Mouse (Mus musculus) cerebellum, postnatal 36 days (tissue): ENCODE measurements around the gene C1rl.
"Not testable (repeated sequence)": the region's sequence is repeated elsewhere in the genome, so short reads cannot be mapped to it uniquely, and the experiment has no call there.

Experiments
- DNase-seq, 2 experiments: peaks; one replicate each; pipeline ENCODE4 v3.0.0; 2021 to 2022; ENCODE audit warnings: mixed read lengths in 2 of 2

Gene C1rl

GRCm38 (mm10) chr6:124474621-124475020, 18.3 kb upstream of the C1rl start:
- no peak for DNase-seq

DNA sequence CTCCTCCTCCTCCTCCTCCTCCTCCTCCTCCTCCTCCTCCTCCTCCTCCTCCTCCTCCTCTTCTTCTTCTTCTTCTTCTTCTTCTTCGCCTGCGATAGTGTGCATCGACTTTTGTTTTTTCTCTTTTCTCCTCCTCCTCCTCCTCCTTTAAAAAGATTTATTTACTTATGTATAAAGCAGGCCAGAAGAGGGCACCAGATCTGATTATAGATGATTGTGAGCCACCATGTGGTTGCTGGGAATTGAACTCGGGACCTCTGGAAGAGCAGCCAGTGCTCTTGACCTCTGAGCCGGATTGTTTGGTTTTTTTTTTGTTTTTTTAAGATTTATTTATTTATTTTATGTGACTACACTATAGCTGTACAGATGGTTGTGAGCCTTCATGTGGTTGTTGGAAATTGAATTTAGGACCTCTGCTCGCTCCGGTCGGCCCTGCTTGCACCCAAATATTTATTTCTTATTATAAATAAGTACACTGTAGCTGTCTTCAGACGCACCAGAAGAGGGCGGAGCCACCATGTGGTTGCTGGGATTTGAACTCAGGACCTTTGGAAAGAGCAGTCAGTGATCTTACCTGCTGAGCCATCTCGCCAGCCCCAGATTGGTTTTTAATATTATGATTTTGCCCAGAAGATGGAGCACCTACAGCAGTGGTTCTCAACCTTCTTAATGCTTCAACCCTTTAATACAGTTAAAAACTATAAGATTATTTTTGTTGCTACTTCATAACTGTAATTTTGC, 17.4 kb upstream of the C1rl start:
- not testable (repeated sequence) for DNase-seq

GRCm38 (mm10) chr6:124476216-124476615, 16.7 kb upstream of the C1rl start:
- no peak for DNase-seq

DNA sequence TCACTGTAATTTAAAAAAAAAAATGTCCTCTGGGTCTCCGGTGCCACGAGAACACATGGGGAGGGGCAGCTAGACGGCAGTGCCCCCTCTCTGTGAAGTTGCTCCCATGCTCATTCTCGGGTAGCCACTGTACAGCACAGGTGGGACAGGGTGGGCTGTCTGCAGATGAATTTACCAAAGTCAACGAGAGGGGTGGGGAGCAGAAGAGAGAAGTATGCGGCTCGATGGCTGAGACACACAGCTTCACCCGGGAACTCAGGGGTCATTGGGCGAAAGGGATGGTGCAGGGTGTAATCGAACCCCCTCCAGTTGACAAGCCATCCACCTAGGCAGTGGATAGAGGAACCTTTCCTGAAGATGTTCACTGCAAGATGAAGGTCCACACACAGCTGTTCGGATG, 16.1 kb upstream of the C1rl start:
- DNase-seq = no peak

- no peak for DNase-seq
Measured at GRCm38 (mm10) chr6:124477221-124477655, 15.7 kb upstream of the C1rl start.

GRCm38 (mm10) chr6:124477922-124478651, 14.8 kb upstream of the C1rl start:
- no peak for DNase-seq

DNA sequence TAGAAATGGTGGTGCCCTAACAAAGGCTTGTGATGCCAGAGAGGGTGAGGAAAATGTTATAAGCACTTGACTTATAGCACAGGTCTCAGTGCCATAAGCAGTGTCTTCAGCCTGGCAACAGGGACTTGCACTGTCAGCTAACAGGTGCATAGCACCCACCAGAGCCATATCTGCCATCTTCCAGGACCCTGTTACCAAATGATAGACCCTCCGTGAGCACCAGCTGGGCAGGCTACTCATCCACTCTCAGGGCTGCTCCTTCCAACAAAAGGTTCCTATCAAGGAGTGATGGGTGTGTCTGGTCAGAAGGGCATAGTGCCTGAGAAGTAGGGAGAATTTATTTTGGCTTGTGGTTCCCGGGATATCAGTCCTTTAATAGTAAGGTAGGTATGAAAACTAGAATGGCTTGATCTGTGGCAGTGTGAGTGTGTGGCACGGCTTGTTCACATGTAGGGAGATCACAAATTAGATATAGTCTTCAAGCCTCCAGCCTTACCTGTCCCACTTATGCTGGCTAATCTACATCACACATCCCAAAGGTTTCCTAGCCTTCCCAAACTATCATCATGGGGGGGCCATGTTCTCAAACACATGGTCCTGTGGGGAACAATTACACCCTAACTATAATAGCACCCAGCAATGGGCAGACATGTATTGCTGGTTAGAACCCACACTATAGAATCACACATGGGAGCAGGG, 13.9 kb upstream of the C1rl start:
- no peak for DNase-seq

DNA sequence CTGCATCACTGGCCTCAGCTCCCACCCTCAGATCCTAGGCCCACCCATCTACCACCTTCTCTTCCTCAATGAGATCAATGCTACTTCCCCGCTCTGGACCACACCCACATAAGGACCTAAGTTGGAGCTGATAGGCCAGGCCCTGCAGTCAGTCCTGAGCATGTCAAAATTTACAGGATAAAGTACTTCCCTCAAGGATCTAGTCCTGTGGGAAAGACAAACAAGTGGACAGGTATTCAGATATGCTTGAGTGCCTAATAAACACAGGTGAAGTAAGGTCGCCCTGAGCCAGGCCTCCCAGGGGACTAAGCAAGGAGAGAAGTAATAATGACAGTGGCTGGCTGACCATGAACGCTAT, 13.4 kb upstream of the C1rl start:
- DNase-seq = no peak

DNA sequence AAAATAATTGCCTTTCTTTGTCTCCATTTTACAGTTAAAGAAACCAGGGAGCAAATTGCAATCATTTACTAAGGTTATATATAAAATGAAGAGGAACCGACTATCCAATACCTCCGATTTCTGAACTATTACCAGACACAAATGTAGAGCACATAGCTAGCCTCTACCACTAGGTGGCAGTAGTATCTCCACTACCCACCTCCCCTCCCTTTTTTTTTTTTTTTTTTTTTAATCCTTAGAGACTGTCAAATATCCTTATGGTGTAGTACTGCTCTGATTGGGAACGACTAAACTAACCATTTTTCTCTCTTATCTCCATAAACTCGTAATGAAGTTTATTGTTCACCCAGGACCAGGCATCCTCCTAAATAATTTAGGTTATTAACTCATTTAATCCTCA, 12.6 kb upstream of the C1rl start:
- peak in 1 of 2 experiments; percentile 38 for DNase-seq

GRCm38 (mm10) chr6:124481571-124481970, 11.3 kb upstream of the C1rl start:
- peak; percentile 48 to 56 for DNase-seq

DNA sequence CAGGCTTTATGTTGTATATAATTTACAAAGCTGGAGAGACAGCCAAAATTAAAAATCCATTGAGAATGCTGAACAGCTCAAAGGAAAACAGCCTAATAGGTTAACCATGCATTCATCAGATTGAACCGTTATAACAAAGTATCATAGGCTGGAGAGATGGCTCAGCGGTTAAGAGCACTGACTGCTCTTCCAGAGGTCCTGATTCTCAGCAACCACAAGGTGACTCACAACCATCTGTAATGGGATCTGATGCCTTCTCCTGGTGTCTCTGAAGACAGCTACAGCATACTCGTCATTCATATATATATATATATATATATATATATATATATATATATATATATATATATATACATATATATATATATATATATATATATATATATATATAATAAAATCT, 9.1 kb upstream of the C1rl start:
- not testable (repeated sequence) for DNase-seq

GRCm38 (mm10) chr6:124484851-124485250, 8.1 kb upstream of the C1rl start:
- DNase-seq = no peak

- no peak for DNase-seq
Measured at GRCm38 (mm10) chr6:124485414-124486144, 7.3 kb upstream of the C1rl start.

DNA sequence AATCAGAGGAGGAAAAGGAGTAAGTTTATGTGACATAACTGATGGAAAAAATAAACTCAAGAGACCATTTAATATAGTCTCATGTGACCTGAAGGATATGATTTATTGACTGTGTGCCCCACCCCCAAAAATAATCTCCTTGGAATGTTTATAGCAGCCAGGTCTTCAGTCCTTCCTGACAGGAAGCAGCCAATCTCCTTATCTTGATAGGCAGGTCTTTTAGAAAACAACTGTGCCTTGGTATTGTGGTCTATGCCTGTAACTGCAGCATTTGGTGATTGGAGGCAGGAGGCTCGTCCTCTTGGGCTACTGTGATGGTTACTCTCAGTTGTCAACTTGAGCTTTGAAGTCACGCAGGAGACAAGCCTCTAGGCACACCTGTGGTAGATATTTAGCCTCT, 5.4 kb upstream of the C1rl start:
- DNase-seq = no peak

GRCm38 (mm10) chr6:124488952-124489351, 4.0 kb upstream of the C1rl start:
- DNase-seq = no peak

- DNase-seq = no peak
Measured at GRCm38 (mm10) chr6:124491427-124491826, 1.5 kb upstream of the C1rl start.

DNA sequence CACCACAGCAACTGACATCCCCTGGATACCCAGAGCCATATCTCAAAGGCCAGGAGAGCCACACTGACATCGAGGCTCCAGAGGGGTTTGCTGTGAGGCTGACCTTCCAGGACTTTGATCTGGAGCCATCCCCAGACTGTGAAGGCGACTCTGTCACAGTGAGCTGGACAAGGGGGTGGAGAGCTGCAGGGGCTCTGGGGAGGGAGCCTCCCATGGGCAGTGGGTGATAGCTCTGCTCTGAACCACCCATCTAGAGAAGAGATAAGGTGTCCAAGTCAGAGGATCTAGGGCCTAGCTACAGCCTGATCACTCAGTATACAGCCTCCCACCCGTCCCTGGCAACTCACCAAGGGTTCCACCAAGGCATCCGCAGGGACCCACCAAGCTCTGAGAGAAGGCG, 973 bp downstream of the C1rl start:
- no peak for DNase-seq

- DNase-seq = no peak
Measured at GRCm38 (mm10) chr6:124496054-124496453, 3.1 kb downstream of the C1rl start.

DNA sequence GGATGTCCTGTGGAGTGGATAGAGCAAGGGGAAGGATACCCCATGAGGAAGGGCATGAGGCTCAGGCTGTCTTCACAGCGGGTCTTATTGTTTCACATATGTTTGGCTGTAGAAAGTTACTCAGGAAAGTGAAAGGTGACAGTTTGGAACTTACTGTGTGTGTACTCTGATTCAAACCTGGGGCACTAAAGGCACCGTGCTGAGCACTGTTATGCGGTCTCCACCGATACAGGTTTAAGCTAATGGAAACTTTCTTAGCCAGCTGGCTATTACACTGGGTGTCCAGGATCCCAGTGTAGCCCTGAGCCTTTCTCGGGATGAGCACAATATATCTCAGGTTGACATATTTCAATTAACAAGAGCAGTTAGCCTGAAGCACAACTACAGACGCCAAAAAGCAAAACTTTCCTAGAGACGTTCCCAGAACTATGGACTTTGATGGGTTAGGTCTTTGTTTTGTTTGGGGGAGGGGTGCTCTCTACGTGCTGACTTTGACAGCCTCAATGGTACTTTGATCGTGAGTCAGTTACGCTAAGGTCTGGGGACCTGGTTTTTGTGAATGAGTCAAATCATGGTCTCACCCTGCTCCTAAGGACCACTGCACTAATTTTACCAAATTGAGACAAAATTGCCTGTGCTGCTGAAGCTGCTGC, 7.1 kb downstream of the C1rl start:
- no peak for DNase-seq

DNA sequence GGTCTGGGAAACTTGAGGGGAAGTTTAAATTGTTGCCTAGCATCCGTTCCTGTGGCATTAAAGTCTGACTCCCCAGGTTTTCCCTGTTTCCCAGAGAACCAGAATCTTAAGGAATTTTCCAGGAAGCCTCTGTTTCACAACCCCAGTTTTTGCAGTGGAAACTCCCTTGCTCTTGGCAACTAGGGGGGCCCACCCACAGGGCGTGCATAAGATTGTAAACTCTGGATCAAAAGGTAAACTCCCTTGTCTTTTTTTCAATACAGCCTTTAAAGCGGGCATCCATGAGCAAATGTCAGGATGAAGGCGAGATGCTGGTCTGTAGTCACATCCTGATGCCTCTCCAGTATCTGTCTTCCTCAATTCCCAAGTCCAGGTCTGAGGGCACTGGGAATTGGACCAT, 8.6 kb downstream of the C1rl start:
- no peak for DNase-seq

GRCm38 (mm10) chr6:124502021-124502420, 9.1 kb downstream of the C1rl start:
- DNase-seq = no peak

DNA sequence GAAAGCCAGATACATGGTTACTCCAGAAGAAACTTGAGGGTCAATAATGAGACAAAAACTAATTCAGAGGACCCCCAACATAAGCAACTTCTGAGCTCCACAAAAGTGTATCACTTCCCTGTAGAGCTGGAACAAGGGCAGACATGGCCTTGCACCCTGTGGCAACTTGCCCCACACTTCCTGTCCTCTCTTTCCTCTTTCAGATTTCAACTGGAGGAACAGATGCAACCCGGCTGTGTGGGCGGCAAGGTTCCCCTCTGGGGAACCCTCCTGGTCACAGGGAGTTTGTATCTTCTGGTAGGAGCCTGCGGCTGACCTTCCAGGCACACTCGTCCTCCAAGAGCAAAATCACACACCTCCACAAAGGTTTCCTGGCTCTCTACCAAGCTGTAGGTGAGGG, 12.1 kb downstream of the C1rl start:
- no peak for DNase-seq

GRCm38 (mm10) chr6:124506991-124507390, 14.1 kb downstream of the C1rl start:
- DNase-seq = peak; percentile 20 to 31
